Mouse (Mus musculus) MEL (cell line): ENCODE data around the gene Arhgef2. TPM values are rescaled to one million over a fixed set of nuclear protein-coding genes. Genes with fewer than 3 reads are reported as not detected.
A peak's percentile ranks its signal among the peaks of the same experiment; 100 is the strongest.

Experiments
- DNase-seq: peaks from one replicate; pipeline ENCODE4 v3.0.0; 2011; ENCODE audit warnings: low read depth, low spot score
- H3K27ac ChIP-seq: 2 replicates; pipeline ENCODE4 v1.5.1; 2012; ENCODE audit warnings: low read depth, mild to moderate bottlenecking, control low read depth, low read length, moderate library complexity; ENCODE audit not compliant: control insufficient read depth
- H3K27me3 ChIP-seq, 2 experiments: fragments of 150-350 bp in 1 of 2; sonication (generic) in 1 of 2; 2 replicates each; pipeline ENCODE4 v1.6.1; 2012; ENCODE audit warnings: low read length in 2 of 2, mild to moderate bottlenecking in 2 of 2, improper control_type of control experiment in 1 of 2, moderate library complexity in 1 of 2; ENCODE audit not compliant: insufficient read depth in 2 of 2, control insufficient read depth in 1 of 2
- H3K36me3 ChIP-seq, 2 experiments: 2 replicates each; pipeline ENCODE4 v1.6.1; 2012 to 2014; ENCODE audit warnings: low read length in 2 of 2, improper control_type of control experiment in 1 of 2, inconsistent platforms in 1 of 2, mild to moderate bottlenecking in 1 of 2; ENCODE audit not compliant: insufficient read depth in 2 of 2, control insufficient read depth in 1 of 2
- H3K4me1 ChIP-seq, 2 experiments: fragments of 150-350 bp in 1 of 2; sonication (generic) in 1 of 2; 2 replicates each; pipeline ENCODE4 v1.6.1; 2012; ENCODE audit warnings: low read length in 2 of 2, improper control_type of control experiment in 1 of 2, mild to moderate bottlenecking in 1 of 2; ENCODE audit not compliant: insufficient read depth in 2 of 2, control insufficient read depth in 1 of 2
- H3K4me3 ChIP-seq, 2 experiments: fragments of 150-350 bp in 1 of 2; sonication (generic) in 1 of 2; 2 replicates each; pipeline ENCODE4 v1.5.1; 2012; ENCODE audit warnings: low read depth in 2 of 2, low read length in 2 of 2, mild to moderate bottlenecking in 2 of 2, moderate library complexity in 2 of 2, control low read depth in 1 of 2, improper control_type of control experiment in 1 of 2; ENCODE audit not compliant: control insufficient read depth in 1 of 2, insufficient read depth in 1 of 2
- H3K79me2 ChIP-seq: 2 replicates; pipeline ENCODE4 v1.6.1; 2012; ENCODE audit warnings: mild to moderate bottlenecking, low read length, moderate library complexity; ENCODE audit not compliant: control insufficient read depth, poor library complexity, insufficient read depth
- H3K9ac ChIP-seq: 2 replicates; pipeline ENCODE4 v1.6.1; 2012; ENCODE audit warnings: low read depth, mild to moderate bottlenecking, control low read depth, low read length, moderate library complexity; ENCODE audit not compliant: control insufficient read depth, poor library complexity, severe bottlenecking
- H3K9me3 ChIP-seq: fragments of 150-350 bp; sonication (generic); replicated peaks from 2 replicates; pipeline ENCODE4 v1.6.1; 2012; ENCODE audit warnings: mild to moderate bottlenecking, low read length, improper control_type of control experiment, moderate library complexity; ENCODE audit not compliant: insufficient read depth
- CTCF ChIP-seq, 3 experiments: IDR thresholded peaks in 2 of 3; conservative IDR thresholded peaks in 1 of 3; 2 replicates each; pipeline ENCODE4 v1.5.1; 2011 to 2012; ENCODE audit warnings: low read length in 3 of 3, low read depth in 2 of 3, mild to moderate bottlenecking in 2 of 3, improper control_type of control experiment in 1 of 3, inconsistent platforms in 1 of 3, mixed read lengths in 1 of 3, moderate library complexity in 1 of 3; ENCODE audit not compliant: control insufficient read depth in 1 of 3, insufficient read depth in 1 of 3, poor library complexity in 1 of 3, severe bottlenecking in 1 of 3
- E2F4 ChIP-seq: IDR thresholded peaks from 2 replicates; pipeline ENCODE4 v1.6.1; 2011; ENCODE audit warnings: low read depth, low read length, improper control_type of control experiment, borderline replicate concordance
- ETS1 ChIP-seq: IDR thresholded peaks from 2 replicates; pipeline ENCODE4 v1.6.1; 2012; ENCODE audit warnings: low read depth, mild to moderate bottlenecking, inconsistent platforms, low read length, improper control_type of control experiment, moderate library complexity
- HCFC1 ChIP-seq: IDR thresholded peaks from 2 replicates; pipeline ENCODE4 v1.6.1; 2012; ENCODE audit warnings: low read depth, mild to moderate bottlenecking, inconsistent platforms, low read length, improper control_type of control experiment, moderate library complexity
- KAT2A ChIP-seq: conservative IDR thresholded peaks from 2 replicates; pipeline ENCODE4 v1.6.1; 2012; ENCODE audit warnings: low read depth, low read length, improper control_type of control experiment, inconsistent platforms
- MAZ ChIP-seq: IDR thresholded peaks from 2 replicates; pipeline ENCODE4 v1.6.1; 2012; ENCODE audit warnings: low read depth, mild to moderate bottlenecking, inconsistent platforms, low read length, improper control_type of control experiment
- MEF2A ChIP-seq: IDR thresholded peaks from 2 replicates; pipeline ENCODE4 v1.6.1; 2014; ENCODE audit warnings: low read depth, mild to moderate bottlenecking, inconsistent platforms, low read length, improper control_type of control experiment; ENCODE audit not compliant: poor library complexity, insufficient replicate concordance, severe bottlenecking; ENCODE audit errors: extremely low read depth
- MXI1 ChIP-seq: IDR thresholded peaks from 2 replicates; pipeline ENCODE4 v1.6.1; 2011; ENCODE audit warnings: mild to moderate bottlenecking, low read depth, low read length, improper control_type of control experiment
- MYC ChIP-seq: IDR thresholded peaks from 2 replicates; pipeline ENCODE4 v1.6.1; 2011; ENCODE audit warnings: low read depth, mild to moderate bottlenecking, low read length, improper control_type of control experiment, moderate library complexity
- POLR2A ChIP-seq, 2 experiments: IDR thresholded peaks; 2 replicates each; pipeline ENCODE4 v1.6.1; 2011 to 2012; ENCODE audit warnings: low read length in 2 of 2, mild to moderate bottlenecking in 2 of 2, control low read depth in 1 of 2, improper control_type of control experiment in 1 of 2, low read depth in 1 of 2, moderate library complexity in 1 of 2; ENCODE audit not compliant: control insufficient read depth in 1 of 2, insufficient read depth in 1 of 2, poor library complexity in 1 of 2
- POLR2AphosphoS2 ChIP-seq: IDR thresholded peaks from 2 replicates; pipeline ENCODE4 v1.6.1; 2011; ENCODE audit warnings: low read length, improper control_type of control experiment
- POLR2AphosphoS5 ChIP-seq: IDR thresholded peaks from 2 replicates; pipeline ENCODE4 v1.6.1; 2012; ENCODE audit warnings: low read depth, borderline replicate concordance, mild to moderate bottlenecking, inconsistent platforms, low read length, moderate library complexity, mixed read lengths
- RAD21 ChIP-seq: IDR thresholded peaks from 2 replicates; pipeline ENCODE4 v1.6.1; 2011; ENCODE audit warnings: mild to moderate bottlenecking, low read depth, low read length, improper control_type of control experiment
- RCOR1 ChIP-seq: IDR thresholded peaks from 2 replicates; pipeline ENCODE4 v1.6.1; 2012; ENCODE audit warnings: low read depth, mild to moderate bottlenecking, inconsistent platforms, low read length, improper control_type of control experiment
- TAL1 ChIP-seq: IDR thresholded peaks from 2 replicates; pipeline ENCODE4 v1.6.1; 2012; ENCODE audit warnings: mild to moderate bottlenecking, inconsistent platforms, low read length, moderate library complexity, mixed read lengths
- UBTF ChIP-seq: IDR thresholded peaks from 2 replicates; pipeline ENCODE4 v1.6.1; 2012; ENCODE audit warnings: low read depth, mild to moderate bottlenecking, inconsistent platforms, low read length, improper control_type of control experiment, moderate library complexity, borderline replicate concordance; ENCODE audit not compliant: insufficient read depth
- USF2 ChIP-seq, 2 experiments: IDR thresholded peaks; 2 replicates each; pipeline ENCODE4 v1.6.1; 2011 to 2012; ENCODE audit warnings: improper control_type of control experiment in 2 of 2, low read length in 2 of 2, borderline replicate concordance in 1 of 2, inconsistent platforms in 1 of 2, low read depth in 1 of 2, mild to moderate bottlenecking in 1 of 2; ENCODE audit not compliant: insufficient read depth in 1 of 2
- ZC3H11A ChIP-seq: IDR thresholded peaks from 2 replicates; pipeline ENCODE4 v1.6.1; 2012; ENCODE audit warnings: low read depth, mild to moderate bottlenecking, inconsistent platforms, low read length, improper control_type of control experiment
- ZKSCAN1 ChIP-seq: IDR thresholded peaks from 2 replicates; pipeline ENCODE4 v1.6.1; 2012; ENCODE audit warnings: low read depth, mild to moderate bottlenecking, inconsistent platforms, low read length, improper control_type of control experiment, moderate library complexity
- ZNF384 ChIP-seq: IDR thresholded peaks from 2 replicates; pipeline ENCODE4 v1.6.1; 2012; ENCODE audit warnings: low read depth, mild to moderate bottlenecking, inconsistent platforms, low read length, improper control_type of control experiment
- polyA plus RNA-seq, 2 experiments: library from polyadenylated mRNA; stranded (reverse) in 1 of 2; unstranded in 1 of 2; fragments of >175 nt in 1 of 2; fragments of >200 nt in 1 of 2; gene quantifications; 2 replicates each; pipeline versions ENCODE4 v1.2.1 to v1.2.4; 2012; ENCODE audit warnings: low replicate concordance in 2 of 2, low read depth in 1 of 2; ENCODE audit not compliant: insufficient read length in 2 of 2, insufficient read depth in 1 of 2, missing spikeins in 1 of 2
- total RNA-seq: library from RNA; depleted of rRNA; stranded (reverse); fragments of 300-350 nt; gene quantifications from 2 replicates; pipeline ENCODE4 v1.2.3, GENCODE M21; 2012

Arhgef2 gene
- total and polyA plus RNA-seq, 3 experiments: 113 to 183 TPM; not detected in 1

GRCm38 (mm10) chr3:88607065-88607757 is 1.4 kb downstream of the Arhgef2 start (continued):
- TF ChIP-seq E2F4: no peak
- TF ChIP-seq MEF2A: no peak
- no peak for TF ChIP-seq KAT2A

GRCm38 (mm10) chr3:88607758-88608138 is 2.0 kb downstream of the Arhgef2 start:
- no peaks in the 10 kb centered on the region; the same call in 1 of the 2 replicates for H3K79me2 ChIP-seq
- no peaks in the 10 kb centered on the region for H3K9me3 ChIP-seq
- peak overlapping the region; percentile 12; the same call in 1 of the 2 replicates for H3K27ac ChIP-seq
- H3K4me3 ChIP-seq: peak overlapping the region; percentile 32 to 36; a peak in 3 of 4 replicates
- DNase-seq: no peak
- peaks cover 0 to 20% of the 10 kb centered on the region in 2 experiments; a peak in 2 of 4 replicates for H3K36me3 ChIP-seq
- peak overlapping the region; percentile 57 for H3K9ac ChIP-seq
- no peaks in the 10 kb centered on the region for H3K27me3 ChIP-seq
- no peak for TF ChIP-seq POLR2A (IDR thresholded peaks at IDR 0.05; ENCODE audit: control insufficient read depth in 1 of 2, insufficient read depth in 1 of 2, low read depth in 1 of 2, low read length in 2 of 2, poor library complexity in 1 of 2)
- no peak for TF ChIP-seq RCOR1
- TF ChIP-seq KAT2A: no peak
- no peak for TF ChIP-seq ETS1
- no peak for TF ChIP-seq HCFC1
- no peak for TF ChIP-seq MYC
- TF ChIP-seq ZC3H11A: no peak
- no peak for TF ChIP-seq MXI1
- peaks cover 11 to 22% of the 10 kb centered on the region in 2 experiments for H3K4me1 ChIP-seq

GRCm38 (mm10) chr3:88609066-88609465 is 3.3 kb downstream of the Arhgef2 start:
- no peak for DNase-seq
- H3K27ac ChIP-seq: no peak overlapping the region
- peaks cover 0 to 18% of the 10 kb centered on the region in 2 experiments; a peak in 2 of 4 replicates for H3K36me3 ChIP-seq
- peaks cover 11 to 18% of the 10 kb centered on the region in 2 experiments for H3K4me1 ChIP-seq
- no peak overlapping the region for H3K4me3 ChIP-seq
- no peak overlapping the region for H3K9ac ChIP-seq
- no peak for TF ChIP-seq MAZ
- no peak for TF ChIP-seq ZKSCAN1
- TF ChIP-seq RAD21: no peak
- TF ChIP-seq TAL1: no peak
- TF ChIP-seq ZNF384: no peak
- TF ChIP-seq USF2 (IDR thresholded peaks at IDR 0.05; ENCODE audit: borderline replicate concordance in 1 of 2, insufficient read depth in 1 of 2, low read depth in 1 of 2, low read length in 2 of 2): no peak
- TF ChIP-seq MYC: no peak
- TF ChIP-seq ETS1: no peak
- TF ChIP-seq CTCF (IDR thresholded peaks at IDR 0.05 in 2 of 3, conservative IDR thresholded peaks at IDR 0.05 in 1 of 3; ENCODE audit: control insufficient read depth in 1 of 3, insufficient read depth in 1 of 3, low read depth in 2 of 3, low read length in 3 of 3, poor library complexity in 1 of 3, severe bottlenecking in 1 of 3): no peak
- no peak for TF ChIP-seq UBTF
- no peak for TF ChIP-seq POLR2AphosphoS2
- TF ChIP-seq POLR2AphosphoS5: no peak
- H3K27me3 ChIP-seq: no peaks in the 10 kb centered on the region
- H3K9me3 ChIP-seq: no peaks in the 10 kb centered on the region
- no peaks in the 10 kb centered on the region; the same call in 1 of the 2 replicates for H3K79me2 ChIP-seq
